Mouse (Mus musculus) induced T-regulatory cell, adult 2 months (primary cell): ENCODE results near the gene Scaf1.

Experiments
- DNase-seq: peaks from one replicate; pipeline ENCODE4 v3.0.0-alpha.2; 2012; ENCODE audit warnings: low read depth

Scaf1 gene

DNA sequence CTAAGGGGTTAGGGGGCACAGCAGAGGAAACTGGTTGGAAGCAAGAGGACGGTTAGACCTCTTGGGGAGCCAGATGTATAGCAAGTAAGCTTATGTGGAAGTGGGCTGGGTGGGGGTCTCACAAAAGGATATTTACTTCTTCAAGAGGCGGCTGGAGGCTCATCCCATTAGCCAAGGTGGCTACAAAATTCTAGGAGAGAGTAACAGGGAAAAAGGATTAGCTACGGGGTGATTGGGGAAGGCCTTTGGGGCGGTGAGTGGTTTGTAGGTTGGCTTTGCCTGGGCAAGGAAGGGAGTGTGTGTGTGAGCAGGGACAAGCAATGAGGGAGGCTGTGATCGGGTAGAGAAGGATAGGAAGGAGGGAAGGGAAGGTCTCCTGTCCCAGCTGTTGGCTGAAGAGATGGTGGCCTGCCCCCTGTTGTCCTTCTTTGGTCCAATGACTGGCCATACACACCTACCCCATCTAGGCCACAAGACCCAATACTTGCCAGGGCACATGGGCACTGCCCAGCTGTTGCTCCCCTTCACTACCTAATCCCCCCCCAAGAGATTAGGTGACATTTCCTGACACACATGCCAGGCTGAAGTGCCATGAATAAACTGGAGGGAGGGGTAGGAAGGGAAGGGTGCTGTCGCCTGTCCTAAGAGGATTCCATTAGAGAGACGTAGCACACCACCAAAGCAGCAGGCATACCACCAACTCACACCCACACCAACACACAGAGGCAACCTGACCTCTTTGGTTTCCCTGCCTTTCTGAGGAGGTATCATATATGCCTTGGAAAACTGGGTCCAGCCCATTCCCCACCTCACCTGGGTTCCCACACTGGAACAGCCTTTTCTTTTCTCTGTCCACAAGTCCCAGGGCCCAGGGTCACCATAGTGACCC is 32.0 kb downstream of the Scaf1 start:
- peak; percentile 27 for DNase-seq

DNA sequence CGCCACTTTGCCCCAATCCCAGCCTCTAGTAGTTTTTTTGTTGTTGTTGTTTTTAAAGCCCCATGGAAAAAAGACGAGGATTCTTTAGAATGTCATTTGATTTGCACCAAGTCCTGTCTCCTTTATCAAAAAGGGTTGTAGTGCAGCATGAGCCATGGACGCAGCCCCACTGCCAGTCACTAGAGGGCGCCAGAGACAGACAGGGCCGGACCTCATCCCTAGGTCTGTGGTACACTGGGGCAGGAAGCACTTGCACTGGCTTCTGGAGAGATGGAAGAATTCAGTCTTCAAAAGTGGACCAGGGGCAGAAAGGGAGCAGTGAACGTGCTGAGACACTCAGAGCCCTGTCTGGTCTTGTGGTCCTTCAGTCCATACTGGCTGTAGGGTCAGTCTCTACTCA is 33.1 kb downstream of the Scaf1 start:
- DNase-seq = peak; percentile 90

DNA sequence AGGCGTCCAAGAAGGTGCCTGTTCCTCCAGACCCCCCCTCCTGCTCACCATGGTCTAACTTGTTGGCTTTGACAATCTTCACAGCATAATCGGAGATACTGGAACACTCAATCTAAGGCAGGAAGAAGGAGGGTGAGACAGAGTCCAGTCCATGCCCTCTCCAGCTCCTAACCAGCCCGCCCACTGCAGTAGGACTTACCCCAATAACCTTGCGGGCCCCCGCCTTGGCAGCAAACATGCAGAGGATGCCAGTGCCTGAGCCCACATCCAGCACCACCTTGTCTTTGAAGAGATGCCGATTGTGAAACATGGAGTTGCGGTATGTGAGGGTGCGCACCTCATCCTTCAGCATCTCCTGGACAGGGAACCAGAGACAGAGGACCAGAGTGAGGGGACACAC is 34.6 kb downstream of the Scaf1 start:
- DNase-seq = no peak

DNA sequence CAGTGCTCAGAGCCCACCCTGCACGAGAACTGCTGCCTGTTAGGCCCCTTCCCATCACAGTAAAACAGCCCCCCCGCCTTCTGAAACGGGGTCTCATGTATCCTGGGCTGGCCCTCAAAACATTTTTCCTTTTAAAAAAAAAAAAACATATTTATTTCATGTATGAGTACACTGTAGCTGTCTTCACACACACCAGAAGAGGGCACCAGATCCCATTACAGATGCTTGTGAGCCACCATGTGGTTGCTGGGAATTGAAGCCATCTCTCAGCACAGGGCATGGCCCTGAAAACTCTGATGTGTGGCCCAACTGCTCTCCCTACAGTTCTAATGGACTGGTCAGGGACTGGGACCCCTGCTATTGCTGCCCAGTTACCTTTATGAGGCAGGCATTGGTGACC is 37.9 kb downstream of the Scaf1 start:
- no peak for DNase-seq

DNA sequence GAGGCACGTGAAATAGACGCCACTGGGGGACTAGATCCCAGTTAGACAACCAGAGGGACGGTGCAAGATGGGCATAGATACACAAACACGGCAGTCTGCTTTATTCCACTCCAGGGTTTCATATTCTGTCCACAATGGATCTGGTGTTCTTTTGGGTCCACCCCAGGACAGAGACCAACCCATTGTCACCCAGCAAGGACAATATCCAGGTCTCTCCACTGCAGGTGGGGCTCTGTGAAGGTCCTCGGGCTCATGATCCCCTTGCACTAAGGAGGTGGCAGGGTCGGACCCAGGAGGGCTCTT is 41.1 kb downstream of the Scaf1 start:
- DNase-seq = no peak

DNA sequence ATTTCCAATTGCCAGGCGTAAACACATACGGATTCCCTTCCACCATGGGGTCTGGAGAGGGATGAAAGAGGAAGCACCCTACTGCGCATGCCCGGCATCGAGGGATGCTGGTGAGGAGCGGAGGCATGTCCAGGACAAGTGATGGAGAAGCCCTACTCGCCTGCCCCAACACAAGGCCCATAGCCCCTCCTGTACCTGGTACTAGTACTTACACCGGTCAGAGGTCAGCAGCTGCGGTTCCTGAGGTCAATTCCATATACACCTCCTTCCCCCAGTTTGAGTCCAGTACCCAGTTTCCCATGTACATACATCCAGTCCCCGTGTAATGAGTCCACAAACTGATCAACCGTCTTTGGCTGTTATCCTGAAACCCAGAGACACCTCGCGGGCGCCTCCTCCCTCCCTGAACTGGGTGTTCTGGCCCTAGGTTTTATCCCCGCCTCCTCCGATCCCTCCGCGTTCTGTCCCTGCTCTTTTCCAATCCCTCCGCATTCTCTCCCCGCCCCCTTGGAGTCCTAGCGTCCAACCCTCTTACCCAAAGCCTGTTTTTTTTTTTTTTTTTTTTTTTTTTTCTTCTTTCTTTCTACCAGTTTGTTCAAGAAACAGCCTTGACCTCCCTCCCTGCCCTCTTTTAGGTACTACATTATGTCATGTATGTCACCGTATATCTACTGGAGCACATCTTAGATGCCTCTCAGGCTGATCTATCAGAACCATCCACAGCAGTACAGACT is 41.6 kb downstream of the Scaf1 start, which contains the start of gene Cpt1c:
TSS of gene Cpt1c (minus strand) at position 469 of the 734 bp plus-strand sequence.
- no peak for DNase-seq

DNA sequence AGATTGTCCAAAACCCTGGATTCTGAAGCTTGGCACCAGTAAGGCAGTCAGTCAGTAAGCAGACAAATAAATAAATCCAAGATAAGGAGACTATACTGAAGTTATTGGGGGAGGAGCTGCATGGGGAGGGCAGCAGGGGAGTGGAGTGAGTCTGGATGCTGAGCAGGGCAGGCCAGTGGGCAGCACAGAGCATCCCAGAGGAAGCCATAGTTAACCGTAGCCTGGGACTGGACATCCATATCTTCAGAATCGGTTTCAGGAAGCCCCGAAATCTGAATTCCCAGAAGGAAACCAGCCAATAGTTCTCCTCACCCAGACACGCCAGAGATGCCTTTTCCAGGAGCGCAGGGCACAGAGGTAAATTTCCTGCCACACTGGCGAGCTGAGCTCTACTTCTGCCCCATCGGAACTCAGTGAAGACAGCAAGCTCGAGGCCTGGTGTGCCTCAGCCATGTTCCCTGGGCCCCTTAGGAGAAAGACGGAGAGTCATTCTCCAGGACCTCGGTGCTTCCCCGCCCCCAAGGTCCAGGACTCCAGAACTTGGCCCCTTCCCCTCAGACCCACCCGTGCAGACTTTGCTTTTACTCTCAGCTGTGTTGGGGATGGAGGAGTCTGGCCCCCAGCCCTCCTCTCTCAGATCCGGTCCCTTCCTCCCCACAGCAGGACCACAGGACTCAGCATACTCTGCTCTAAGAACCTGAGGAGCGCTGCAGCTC is 42.6 kb downstream of the Scaf1 start:
- DNase-seq = no peak

DNA sequence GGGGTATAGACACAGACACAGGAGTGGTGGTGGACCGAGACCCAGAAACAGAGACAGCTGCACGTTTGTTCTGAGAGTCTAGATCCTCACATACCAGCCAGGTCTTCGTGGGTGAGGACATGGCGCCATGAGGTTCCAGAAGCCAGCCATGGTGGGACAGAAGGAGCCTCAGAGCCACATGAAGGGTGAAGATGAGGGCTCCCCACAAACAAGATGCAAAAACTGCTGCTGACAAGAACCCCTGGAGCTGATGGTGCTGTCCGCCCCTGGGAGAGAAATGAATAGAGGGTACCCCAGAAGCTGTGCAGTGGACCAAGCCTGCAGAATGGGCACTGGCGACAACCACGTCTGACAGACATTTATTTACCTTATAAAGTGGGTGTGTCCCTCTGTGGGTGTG is 45.0 kb downstream of the Scaf1 start:
- no peak for DNase-seq

DNA sequence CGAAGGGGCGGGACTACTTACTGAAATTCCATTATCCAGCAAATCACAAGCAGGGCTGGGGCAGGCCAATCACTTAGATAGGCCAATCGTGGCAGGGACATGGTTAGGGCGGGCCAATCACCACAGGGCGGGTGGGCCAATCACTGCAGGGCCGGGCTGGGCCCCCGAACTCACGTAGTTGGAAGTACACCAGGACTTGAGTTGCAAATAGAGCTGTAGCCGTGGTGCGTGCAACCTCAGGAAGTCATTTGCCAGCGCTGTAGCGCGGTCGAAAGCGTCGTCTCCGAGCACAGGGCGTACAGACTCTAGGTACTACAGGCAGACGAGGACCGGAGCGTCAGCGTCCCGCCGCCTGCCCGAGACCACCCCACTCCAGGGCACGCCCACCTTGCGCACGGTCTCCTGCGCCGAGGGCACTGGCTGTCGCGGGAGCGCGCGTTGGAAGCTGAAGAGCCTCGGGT is 45.9 kb downstream of the Scaf1 start:
- DNase-seq = peak; percentile 84

DNA sequence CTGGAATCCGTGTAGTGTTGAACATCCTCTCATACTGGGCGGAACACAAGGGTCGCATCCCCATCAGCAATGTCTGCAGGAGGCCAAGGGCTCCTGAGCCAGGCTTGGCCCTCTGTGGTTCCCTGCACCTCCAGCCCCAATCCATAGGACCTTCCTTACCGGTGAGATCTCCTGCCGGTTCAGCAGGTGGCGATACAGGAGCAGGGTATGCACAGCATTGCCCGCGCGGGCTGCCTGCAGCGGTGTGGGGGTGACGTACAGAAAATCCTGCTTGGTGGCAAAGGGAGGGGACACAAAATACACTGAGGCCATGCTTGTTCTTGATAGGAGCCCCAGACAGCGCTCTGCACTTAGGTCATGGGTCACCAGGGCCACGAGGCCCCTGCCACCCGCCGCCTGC is 49.5 kb downstream of the Scaf1 start:
- no peak for DNase-seq

DNA sequence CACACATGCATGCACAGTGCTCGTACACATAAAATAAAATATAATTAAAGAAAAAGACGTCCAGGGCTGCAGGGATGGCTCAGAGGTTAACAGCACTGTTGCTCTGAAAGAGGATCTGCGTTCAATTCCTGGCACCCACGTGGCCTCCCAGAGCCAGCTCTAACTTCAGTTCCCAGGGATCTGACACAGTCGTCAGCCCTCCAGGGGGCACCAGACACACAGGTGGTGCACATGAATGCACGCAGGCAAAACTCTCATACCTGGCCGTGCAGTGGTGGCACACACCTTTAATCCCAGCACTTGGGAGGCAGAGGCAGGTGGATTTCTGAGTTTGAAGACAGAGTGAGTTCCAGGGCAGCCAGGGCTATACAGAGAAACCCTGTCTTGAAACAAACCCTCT is 50.2 kb downstream of the Scaf1 start:
- DNase-seq = peak; percentile 42

DNA sequence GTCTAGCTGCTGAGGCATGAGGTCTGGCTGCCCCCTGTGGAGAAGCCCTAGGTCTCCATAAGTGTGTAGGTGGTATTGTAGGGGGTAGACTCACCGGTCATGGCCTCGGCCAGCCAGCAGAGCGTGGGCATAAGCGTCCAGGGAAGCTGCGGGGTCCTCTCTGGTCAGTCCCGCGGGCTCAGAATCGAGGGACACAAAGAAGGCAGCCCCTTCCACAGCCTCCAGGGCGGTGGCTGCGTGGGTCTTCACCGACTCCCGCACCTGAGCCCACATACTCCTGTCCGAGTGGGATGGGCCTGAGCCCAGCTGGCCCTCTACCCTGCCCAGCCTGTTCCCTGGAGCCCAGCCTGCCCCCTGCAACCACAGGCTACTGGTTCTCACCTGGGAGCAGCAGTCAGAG is 51.2 kb downstream of the Scaf1 start:
- no peak for DNase-seq

DNA sequence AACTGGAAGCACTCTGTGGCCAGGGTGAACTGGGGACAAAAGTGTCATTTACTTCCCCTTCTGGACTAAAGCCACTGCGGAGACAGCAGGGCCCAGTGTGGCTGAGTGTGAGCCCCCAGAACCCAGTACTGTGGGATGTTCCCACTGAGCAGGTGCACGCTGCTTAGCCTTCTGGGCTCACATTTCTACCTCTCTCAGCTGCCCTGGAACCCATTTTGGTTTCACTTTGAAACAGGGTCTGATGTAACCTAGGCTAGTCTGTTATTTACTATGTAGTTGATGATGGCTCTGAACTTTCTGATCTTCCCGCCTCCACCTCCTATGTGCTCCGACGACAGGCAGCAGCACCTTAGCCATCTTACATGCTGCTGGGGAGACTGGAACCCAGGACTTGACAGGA is 53.3 kb downstream of the Scaf1 start:
- no peak for DNase-seq

DNA sequence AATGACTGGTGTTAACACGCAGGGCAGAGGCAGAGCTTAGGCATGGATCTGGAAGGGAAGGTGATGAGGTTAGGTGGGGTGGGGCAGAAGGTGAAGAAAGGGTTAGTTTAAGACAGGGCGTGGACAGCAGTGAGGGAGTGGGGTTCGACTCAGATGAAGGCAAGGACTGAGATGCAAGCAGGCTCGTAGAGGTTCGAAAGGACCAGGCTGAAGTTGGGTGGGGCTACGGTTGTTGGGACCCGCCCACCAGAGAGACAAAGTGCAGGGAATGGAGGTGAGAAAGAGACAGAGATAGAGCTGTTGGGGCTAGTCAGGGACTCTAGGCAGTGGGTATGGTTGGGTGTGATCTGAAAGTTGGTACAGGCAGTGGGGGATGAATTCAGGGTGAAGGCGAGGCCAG is 53.8 kb downstream of the Scaf1 start:
- DNase-seq = no peak

DNA sequence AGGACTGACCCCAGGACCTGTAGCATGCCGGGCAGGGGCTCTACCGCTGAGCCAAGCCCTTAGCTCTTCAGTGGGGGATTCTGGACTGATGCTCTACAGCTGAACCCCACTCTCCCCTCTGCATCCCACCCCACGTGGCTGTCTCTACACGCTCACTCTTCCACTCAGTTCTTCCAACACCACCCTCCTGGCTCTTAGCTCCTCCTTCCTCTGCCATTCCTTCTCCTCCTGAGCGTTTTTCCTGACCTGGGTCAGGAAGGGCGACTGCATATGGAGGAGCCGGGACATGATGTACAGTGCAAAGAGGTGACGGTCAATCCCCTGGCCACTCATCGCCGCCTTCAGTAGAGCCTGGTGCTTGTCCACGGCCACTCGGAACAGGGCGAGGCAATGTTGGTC is 55.7 kb downstream of the Scaf1 start:
- DNase-seq = no peak

DNA sequence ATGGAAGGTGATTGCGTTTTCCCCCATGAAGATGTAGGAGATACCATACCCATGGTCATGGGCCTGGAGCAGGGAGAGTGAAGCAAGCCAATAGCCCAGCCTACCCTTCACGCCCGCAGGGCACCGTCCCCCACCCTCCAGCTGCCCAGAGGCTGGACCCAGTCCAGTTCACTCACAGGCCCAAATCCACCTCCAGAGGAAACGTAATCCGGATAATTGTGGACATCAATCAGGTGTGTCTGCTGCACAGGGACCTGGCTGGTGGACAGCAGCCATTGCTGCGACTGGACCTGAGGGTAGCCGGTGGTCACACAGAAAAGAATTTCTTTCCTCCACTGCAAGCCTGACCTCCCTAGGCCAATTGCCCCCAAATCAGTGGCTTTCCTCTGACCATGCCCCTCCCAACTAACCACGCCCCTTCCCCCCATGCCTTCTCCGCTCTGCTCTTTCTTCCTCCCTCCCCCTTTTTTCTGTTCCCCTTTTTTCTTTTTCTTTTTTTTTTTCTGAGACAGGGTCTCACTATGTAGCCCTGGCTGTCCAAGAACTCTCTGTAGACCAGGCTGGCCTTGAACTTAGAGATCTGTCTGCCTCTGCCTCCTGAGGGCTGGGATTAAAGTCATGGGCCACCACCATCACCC is 56.2 kb downstream of the Scaf1 start:
- no peak for DNase-seq

DNA sequence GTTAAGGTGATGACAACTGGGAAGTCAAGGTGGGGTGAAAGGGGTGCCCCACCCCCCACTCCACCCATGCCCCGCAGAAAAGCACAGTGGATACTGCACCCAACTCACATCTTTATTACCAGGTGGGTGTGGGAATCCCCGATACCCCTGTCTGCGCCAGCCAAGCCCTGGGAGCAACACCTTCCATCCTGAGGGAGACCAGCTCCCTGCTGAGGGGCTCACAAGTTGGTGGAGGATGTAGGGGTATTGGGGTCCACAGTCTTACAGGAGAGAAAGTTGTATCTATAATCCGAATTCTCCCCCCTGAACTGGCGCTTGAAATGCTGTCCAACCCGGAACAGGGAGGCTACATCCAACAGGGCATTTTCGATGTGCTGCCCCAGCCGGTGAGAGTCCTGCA is 56.9 kb downstream of the Scaf1 start:
- DNase-seq = no peak

DNA sequence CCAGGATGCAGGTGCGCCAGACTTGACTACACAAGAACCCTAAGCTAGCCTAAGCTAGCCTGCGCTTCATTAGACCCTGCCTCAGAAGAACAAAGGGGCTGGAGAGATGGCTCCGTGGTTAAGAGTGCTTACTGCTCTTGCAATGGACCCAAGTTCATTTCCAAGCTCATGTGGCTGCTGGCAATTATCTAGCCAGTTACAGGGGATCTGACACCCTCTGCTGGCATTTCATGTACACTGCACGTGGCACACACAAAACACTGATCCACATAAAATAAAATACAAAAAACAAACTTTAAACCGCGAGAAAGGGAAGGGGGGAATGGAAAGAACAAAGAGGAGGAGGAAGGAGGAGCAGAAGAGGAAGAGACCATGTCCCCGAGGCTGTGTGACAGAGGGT is 58.0 kb downstream of the Scaf1 start:
- peak; percentile 62 for DNase-seq

DNA sequence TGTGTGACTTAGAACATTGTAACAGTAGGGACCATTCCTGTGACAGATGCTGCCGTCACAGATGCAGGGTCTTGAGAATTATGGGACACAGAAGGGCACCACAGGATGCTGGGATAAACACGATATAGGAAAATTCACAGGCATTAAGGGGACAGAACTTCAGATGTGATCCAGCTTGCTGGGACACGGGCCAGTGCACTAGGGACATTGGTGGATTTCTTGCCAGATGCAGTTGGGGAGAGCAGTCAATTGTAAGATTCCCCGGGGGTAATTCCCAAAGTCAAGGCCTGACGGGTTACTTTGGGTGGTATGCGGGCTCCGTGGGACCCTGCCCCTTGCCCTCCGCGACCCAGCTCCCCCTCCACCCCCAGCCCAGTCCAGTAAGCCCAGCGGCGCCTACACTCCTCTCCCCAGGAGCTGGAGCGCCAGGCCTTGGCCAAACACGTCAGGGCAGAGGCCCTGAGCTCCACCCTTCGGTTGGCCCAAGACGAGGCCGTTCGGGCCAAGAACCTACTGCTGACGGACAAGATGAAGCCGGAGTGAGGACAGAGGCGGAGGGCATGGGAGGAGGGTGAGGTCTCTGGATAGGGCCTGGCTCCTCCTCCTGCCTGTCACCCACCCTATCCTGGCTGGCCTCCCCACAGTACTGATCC is 58.9 kb downstream of the Scaf1 start:
- no peak for DNase-seq

DNA sequence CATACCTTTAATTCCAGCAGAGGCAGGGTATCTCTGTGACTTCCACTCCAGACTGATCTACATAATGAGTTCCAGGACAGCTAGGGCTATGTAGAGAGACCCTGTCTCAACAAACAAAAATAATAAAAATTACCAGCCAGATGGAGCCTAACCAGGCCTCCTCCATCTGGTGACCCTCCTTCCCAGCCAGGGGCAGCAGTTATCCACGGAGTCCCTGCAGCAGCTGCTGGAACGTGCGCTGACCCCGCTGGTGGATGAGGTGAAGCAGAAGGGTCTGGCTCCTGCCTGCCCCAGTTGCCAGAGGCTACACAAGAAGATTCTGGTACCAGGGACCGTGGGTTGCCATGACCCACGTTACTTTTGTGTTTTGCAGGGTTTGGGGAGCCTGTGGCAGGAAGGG is 59.9 kb downstream of the Scaf1 start:
- DNase-seq = no peak

DNA sequence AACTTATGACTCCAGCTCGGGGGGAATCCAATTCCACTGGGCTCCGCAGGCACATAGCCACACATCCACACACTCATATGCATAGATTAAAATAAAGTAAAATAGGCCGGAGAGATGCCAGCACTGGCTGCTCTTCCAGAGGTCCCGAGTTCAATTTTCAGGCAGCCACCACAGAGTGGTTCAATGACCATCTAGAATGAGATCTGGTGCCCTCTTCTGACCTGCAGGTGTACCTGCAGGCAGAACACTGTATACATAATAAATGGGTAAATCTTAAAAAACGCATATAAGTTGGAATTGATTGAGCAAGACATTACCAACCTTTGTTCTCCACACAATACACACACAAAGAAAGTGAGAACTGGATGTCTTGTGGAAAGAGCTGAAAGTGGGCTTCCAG is 60.5 kb downstream of the Scaf1 start:
- DNase-seq = peak; percentile 70
